Mouse (Mus musculus) gastrocnemius, postnatal 10 days (tissue): Measurements from ENCODE around the gene Trim5. TPM values are rescaled to one million over a fixed set of nuclear protein-coding genes. Genes with fewer than 3 reads are reported as not detected.

ENCODE experiments used
- total RNA-seq, 2 experiments: library from RNA; stranded (reverse); gene quantifications; 2 replicates each; pipeline ENCODE4 v1.2.3; 2021

Gene Trim5
- total RNA-seq, 2 experiments from 2014 or later: 0.92 to 1.1 TPM

Other genes starting within 250 kb of the Trim5 start
- not detected for gene Olfr642, start 235.4 kb downstream of the Trim5 start, total RNA-seq
- gene 4930516K23Rik, start 226.6 kb downstream of the Trim5 start, total RNA-seq: not detected
- not detected for gene Olfr644, start 216.2 kb downstream of the Trim5 start, total RNA-seq
- gene Olfr645, start 202.6 kb downstream of the Trim5 start, total RNA-seq: not detected
- not detected for gene Olfr646, start 183.2 kb downstream of the Trim5 start, total RNA-seq
- gene Ubqln5, start 158.3 kb downstream of the Trim5 start, total RNA-seq: not detected
- not detected for gene Olfr643, start 150.7 kb downstream of the Trim5 start, total RNA-seq
- gene Ubqln3, start 144.8 kb downstream of the Trim5 start, total RNA-seq: not detected
- gene Ubqlnl, start 137.5 kb downstream of the Trim5 start, total RNA-seq: not detected
- not detected for gene Olfm5, start 123.3 kb downstream of the Trim5 start, total RNA-seq
- gene Olfr648, start 104.7 kb downstream of the Trim5 start, total RNA-seq: not detected
- not detected for gene Olfr649, start 92.1 kb downstream of the Trim5 start, total RNA-seq
- under 1 TPM; 0.32 to 0.61 TPM for gene Trim6, start 69.3 kb downstream of the Trim5 start, total RNA-seq
- gene Trim34a, start 43.6 kb downstream of the Trim5 start, total RNA-seq: 1 to 10 TPM; 1.6 to 1.9 TPM
- gene Trim12a, start 27.4 kb upstream of the Trim5 start, total RNA-seq: 1 to 10 TPM; 3.9 to 4.8 TPM
- under 1 TPM in 1 of 2 experiments, not detected in 1; 0.23 TPM for gene Trim34b, start 41.4 kb upstream of the Trim5 start, total RNA-seq
- 1 to 10 TPM; 2.1 to 2.6 TPM for gene Trim12c, start 65.3 kb upstream of the Trim5 start, total RNA-seq
- not detected for gene Trim30b, start 81.8 kb upstream of the Trim5 start, total RNA-seq
- gene Trim30c, start 112.7 kb upstream of the Trim5 start, total RNA-seq: not detected
- 1 to 10 TPM in 1 of 2 experiments, under 1 TPM in 1; 0.82 to 1.3 TPM for gene Trim30a, start 177.1 kb upstream of the Trim5 start, total RNA-seq
- under 1 TPM; 0.38 to 0.90 TPM for gene Trim30d, start 219.8 kb upstream of the Trim5 start, total RNA-seq